Mouse (Mus musculus) limb, embryonic 11.5 days (tissue): ENCODE data around the gene Rinl. TPM values are rescaled to one million over a fixed set of nuclear protein-coding genes. Genes with fewer than 3 reads are reported as not detected.

Source experiments
- ATAC-seq: fragments of 200-750 bp; cut with Nextera tagmentation; 2 replicates; pipeline ENCODE4 v1.8.0; 2017; ENCODE audit warnings: low read depth; ENCODE audit not compliant: insufficient number of reproducible peaks, low FRiP score, low TSS enrichment
- DNase-seq: peaks from one replicate; pipeline ENCODE4 v3.0.0-alpha.2; 2015; ENCODE audit warnings: low spot score
- H3K27ac ChIP-seq: fragments of 300-500 bp; sonication (generic); replicated peaks from 2 replicates; pipeline ENCODE4 v1.5.1; 2014; ENCODE audit warnings: low read depth, mild to moderate bottlenecking, low read length
- H3K27me3 ChIP-seq: fragments of 300-500 bp; sonication (generic); 2 replicates; pipeline ENCODE4 v1.6.1; 2014; ENCODE audit warnings: mild to moderate bottlenecking, low read length, mixed read lengths; ENCODE audit not compliant: control insufficient read depth, insufficient read depth
- H3K36me3 ChIP-seq: fragments of 300-500 bp; sonication (generic); 2 replicates; pipeline ENCODE4 v1.6.1; 2014; ENCODE audit warnings: mild to moderate bottlenecking, low read length, moderate library complexity, mixed read lengths; ENCODE audit not compliant: control insufficient read depth, insufficient read depth
- H3K4me1 ChIP-seq: fragments of 300-500 bp; sonication (generic); 2 replicates; pipeline ENCODE4 v1.6.1; 2014; ENCODE audit warnings: low read length, mixed read lengths; ENCODE audit not compliant: control insufficient read depth, insufficient read depth
- H3K4me2 ChIP-seq: fragments of 300-500 bp; sonication (generic); 2 replicates; pipeline ENCODE4 v1.6.1; 2014; ENCODE audit warnings: low read depth, mild to moderate bottlenecking, moderate library complexity; ENCODE audit not compliant: severe bottlenecking
- H3K4me3 ChIP-seq: fragments of 300-500 bp; sonication (generic); 2 replicates; pipeline ENCODE4 v1.5.1; 2014; ENCODE audit warnings: low read depth, low read length
- H3K9ac ChIP-seq: fragments of 300-500 bp; sonication (generic); 2 replicates; pipeline ENCODE4 v1.6.1; 2014; ENCODE audit warnings: mild to moderate bottlenecking, low read length
- H3K9me3 ChIP-seq: fragments of 300-500 bp; sonication (generic); 2 replicates; pipeline ENCODE4 v1.6.1; 2016; ENCODE audit warnings: low read length; ENCODE audit not compliant: control insufficient read depth
- WGBS: fragments of 180-500 bp; shearing (Covaris S2); extraction: QIAGEN DNeasy Blood & Tissue Kit; methylation state at CpG from one replicate; pipeline ENCODE4 v1.1.7; 2014; 5-methylcytosine and 5-hydroxymethylcytosine counted together
- polyA plus RNA-seq: library from polyadenylated mRNA; unstranded; fragments of >200 nt; fragmentation: Nextera tagmentation; extraction: Ambion mirVana; gene quantifications from 2 replicates; pipeline ENCODE4 v1.2.1, GENCODE M21; 2014

Gene Rinl
- polyA plus RNA-seq, 1 experiment from 2014 or later, result 3.2 TPM

DNA sequence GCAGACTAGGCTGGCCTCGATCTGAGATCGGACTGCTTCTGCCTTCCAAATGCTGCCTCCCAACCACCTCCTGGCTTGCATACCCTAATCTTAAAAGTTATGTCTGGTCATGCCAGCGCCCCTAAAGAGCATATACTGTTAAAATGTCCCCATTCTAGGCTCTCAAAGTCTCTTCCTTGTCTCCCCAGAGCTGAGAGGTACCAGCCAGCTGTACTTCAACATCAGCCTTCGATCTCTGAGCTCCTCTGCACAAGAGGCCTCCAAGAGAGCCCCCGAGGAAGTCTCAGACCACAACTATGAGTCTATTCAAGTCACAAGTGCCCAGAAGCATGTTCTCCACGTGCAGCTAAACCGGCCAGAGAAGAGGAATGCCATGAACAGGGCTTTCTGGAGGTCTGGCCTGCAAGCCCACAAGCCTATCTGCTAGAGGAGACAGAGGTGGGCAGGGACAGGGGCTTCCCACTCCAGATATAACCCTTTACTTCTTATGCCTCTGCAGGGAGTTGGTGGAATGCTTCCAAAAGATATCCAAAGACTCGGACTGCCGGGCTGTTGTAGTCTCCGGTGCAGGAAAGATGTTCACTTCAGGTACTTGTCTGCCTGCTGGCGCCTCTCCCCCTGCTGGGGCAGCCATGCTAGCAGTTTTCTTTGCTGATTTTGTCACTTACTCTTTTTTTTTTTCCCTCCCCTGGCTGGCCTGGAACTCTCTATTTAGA, 37.1 kb downstream of the Rinl start:
- Histone ChIP-seq H3K4me2 (peak overlapping the region; percentile 31), H3K27me3 (no peaks in the 10 kb centered on the region), H3K4me3 (peak overlapping the region; percentile 32), H3K36me3 (peaks cover 21% of the 10 kb centered on the region), H3K9ac (peak overlapping the region; percentile 59), H3K9me3 (no peaks in the 10 kb centered on the region; the same call in 1 of the 2 replicates), H3K4me1 (peaks cover 6% of the 10 kb centered on the region), H3K27ac (no peak overlapping the region; the same call in 1 of the 2 replicates)
- 71% methylated on average over 11 of the region's 11 CpGs for WGBS
- ATAC-seq, result no peak
- DNase-seq, result no peak

DNA sequence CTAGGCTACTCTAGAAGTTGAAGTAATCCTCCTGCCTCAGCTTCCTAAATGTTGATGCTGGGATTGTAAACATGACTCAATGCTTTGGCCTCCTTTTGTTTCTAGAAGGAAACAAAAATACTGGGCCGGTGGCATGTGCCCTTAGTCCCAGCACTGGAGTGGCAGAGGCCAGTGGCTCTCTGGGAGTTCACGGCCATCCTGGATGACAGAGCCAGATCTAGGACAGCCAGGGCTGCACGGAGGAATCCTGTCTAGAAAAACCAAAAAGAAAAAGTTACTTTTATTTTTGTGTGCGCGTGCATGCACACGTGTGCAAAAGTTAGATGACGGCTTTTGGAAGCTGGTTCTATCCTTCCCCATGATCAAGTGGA, 37.6 kb downstream of the Rinl start:
- Histone ChIP-seq H3K9ac (no peak overlapping the region), H3K36me3 (peaks cover 16% of the 10 kb centered on the region), H3K4me3 (no peak overlapping the region), H3K4me2 (no peak overlapping the region), H3K9me3 (no peaks in the 10 kb centered on the region; the same call in 1 of the 2 replicates), H3K27ac (no peak overlapping the region), H3K4me1 (peaks cover 6% of the 10 kb centered on the region), H3K27me3 (no peaks in the 10 kb centered on the region)
- ATAC-seq (no peak), DNase-seq (no peak)
- 94% methylated on average over 7 of the region's 7 CpGs for WGBS

DNA sequence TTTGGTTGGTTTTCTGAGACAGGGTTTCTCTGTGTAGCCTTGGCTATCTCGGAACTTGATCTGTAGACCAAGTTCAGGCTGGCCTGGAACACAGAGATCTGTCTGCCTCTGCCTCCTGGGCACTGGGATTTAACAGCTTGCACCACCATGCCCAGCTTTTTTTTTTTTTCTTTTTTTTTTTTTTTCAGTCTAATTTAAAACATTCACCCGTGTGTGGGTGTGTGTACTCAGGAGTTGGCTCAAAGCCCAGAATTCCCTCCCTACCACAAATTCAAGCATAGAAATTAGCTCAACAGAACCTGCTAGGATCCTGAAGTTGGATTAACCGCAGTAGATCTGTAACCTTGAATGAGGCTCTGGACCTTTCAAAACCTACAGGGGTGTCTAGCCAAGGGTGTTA, 38.6 kb downstream of the Rinl start:
- Histone ChIP-seq H3K4me3 (no peak overlapping the region), H3K9me3 (no peaks in the 10 kb centered on the region; the same call in 1 of the 2 replicates), H3K27ac (no peak overlapping the region), H3K27me3 (no peaks in the 10 kb centered on the region), H3K4me1 (peaks cover 6% of the 10 kb centered on the region), H3K36me3 (peaks cover 14% of the 10 kb centered on the region; the same call in 1 of the 2 replicates), H3K4me2 (no peak overlapping the region), H3K9ac (no peak overlapping the region)
- ATAC-seq (no peak), DNase-seq (no peak)
- WGBS, result 85% methylated on average over 3 of the region's 3 CpGs

DNA sequence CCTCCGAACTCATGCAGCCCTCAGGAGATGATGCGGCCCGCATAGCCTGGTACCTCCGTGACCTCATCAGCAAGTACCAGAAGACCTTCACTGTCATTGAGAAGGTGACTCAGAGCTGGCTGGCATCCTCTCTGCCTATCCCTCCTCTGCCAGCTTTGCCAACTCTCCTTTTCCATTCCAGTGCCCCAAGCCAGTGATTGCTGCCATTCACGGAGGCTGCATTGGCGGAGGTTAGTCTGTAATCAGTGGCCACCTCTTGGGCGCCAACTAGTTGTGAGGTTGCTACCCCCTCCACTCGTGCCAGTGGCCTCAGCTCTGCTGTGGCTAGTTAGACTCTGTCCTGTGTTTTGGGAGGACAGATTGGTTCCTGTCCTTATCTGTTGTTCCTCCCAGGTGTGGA, 41.1 kb downstream of the Rinl start:
- no peak for DNase-seq
- Histone ChIP-seq H3K27ac (no peak overlapping the region), H3K9ac (no peak overlapping the region), H3K4me1 (peaks cover 4% of the 10 kb centered on the region), H3K9me3 (no peaks in the 10 kb centered on the region; the same call in 1 of the 2 replicates), H3K4me2 (no peak overlapping the region), H3K27me3 (no peaks in the 10 kb centered on the region), H3K4me3 (no peak overlapping the region), H3K36me3 (peaks cover 12% of the 10 kb centered on the region; the same call in 1 of the 2 replicates)
- 95% methylated on average over 8 of the region's 8 CpGs for WGBS
- ATAC-seq, result no peak

DNA sequence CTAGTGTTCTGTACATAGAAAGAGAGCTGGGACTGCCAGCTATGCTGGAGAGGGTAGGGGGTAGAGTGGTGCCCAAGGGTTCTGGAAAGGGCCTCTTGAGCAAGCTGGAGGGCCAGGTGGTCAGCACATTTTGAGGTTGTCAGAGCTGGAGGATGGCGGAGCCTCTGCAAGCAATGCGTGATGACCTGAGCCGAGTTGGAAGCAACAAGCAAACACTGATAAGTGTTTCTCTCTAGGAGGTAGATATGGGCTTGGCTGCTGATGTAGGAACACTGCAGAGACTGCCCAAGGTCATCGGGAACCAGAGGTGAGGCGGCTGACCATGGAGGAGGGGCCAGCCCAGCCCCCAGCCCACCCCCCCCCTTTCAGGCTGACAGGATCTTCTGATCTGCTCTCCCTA, 42.2 kb downstream of the Rinl start:
- H3K36me3 ChIP-seq, result peaks cover 12% of the 10 kb centered on the region; the same call in 1 of the 2 replicates
- ATAC-seq (no peak), DNase-seq (no peak)
- WGBS, result 94% methylated on average over 5 of the region's 5 CpGs
- H3K4me1 ChIP-seq, result peaks cover under 1% of the 10 kb centered on the region; the same call in 1 of the 2 replicates
- H3K27ac ChIP-seq, result no peak overlapping the region
- H3K9ac ChIP-seq, result no peak overlapping the region
- no peak overlapping the region for H3K4me2 ChIP-seq
- no peaks in the 10 kb centered on the region; the same call in 1 of the 2 replicates for H3K9me3 ChIP-seq
- no peak overlapping the region for H3K4me3 ChIP-seq
- H3K27me3 ChIP-seq, result no peaks in the 10 kb centered on the region

DNA sequence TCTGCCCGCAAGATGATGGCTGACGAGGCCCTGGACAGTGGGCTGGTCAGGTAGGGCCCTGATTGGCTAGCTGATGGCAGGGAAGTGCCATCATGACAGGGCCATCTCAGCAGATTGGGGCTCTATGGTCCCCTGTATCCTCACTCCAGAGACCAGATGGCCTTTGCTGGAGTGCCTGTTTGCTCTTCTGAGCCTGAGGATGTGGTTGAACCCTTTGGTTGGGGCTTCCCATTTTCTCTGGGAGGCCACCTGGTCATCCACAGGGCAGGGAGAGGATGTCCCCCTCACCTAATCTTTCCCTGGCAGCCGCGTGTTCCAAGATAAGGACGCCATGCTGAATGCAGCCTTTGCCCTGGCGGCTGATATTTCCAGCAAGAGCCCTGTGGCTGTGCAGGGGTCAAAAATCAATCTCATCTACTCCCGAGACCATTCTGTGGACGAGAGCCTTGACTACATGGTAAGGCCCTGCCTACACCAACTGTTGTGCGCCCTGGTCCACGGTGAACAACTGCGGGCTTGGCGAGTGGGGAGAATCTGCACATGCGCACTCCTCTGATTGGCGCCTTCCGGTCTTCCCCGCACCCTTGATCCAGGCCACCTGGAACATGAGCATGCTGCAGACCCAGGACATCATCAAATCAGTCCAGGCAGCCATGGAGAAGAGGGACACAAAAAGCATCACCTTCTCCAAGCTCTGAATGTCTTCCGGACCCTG, 42.8 kb downstream of the Rinl start:
- Histone ChIP-seq H3K27me3 (no peaks in the 10 kb centered on the region), H3K4me2 (no peak overlapping the region), H3K4me1 (no peaks in the 10 kb centered on the region), H3K27ac (no peak overlapping the region), H3K9ac (no peak overlapping the region), H3K36me3 (peaks cover 12% of the 10 kb centered on the region; the same call in 1 of the 2 replicates), H3K4me3 (no peak overlapping the region), H3K9me3 (no peaks in the 10 kb centered on the region; the same call in 1 of the 2 replicates)
- DNase-seq, result no peak
- WGBS, result 91% methylated on average over 17 of the region's 17 CpGs
- no peak for ATAC-seq

DNA sequence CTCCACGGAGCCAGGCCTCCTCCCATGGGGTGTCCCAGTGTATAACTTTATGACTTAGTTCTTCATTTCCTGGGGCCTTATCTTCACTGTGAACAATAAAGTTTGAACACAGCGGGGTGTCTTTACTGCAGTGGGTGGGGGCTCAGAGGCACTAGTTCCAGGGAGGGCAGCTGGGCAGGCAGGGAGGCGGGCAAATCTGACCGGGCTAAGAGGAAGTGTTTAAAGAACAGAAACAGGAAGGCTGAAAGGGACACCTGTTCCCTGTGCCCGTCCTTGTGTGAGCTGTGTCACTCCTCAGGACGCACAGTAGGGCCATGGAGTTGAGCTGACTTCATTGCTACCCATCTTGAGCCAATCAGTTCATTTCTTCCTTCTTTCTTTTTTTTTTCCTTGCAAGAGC, 43.4 kb downstream of the Rinl start:
- Histone ChIP-seq H3K9ac (no peak overlapping the region), H3K9me3 (no peaks in the 10 kb centered on the region; the same call in 1 of the 2 replicates), H3K36me3 (peaks cover 12% of the 10 kb centered on the region; the same call in 1 of the 2 replicates), H3K4me2 (no peak overlapping the region), H3K27ac (no peak overlapping the region), H3K4me1 (no peaks in the 10 kb centered on the region), H3K27me3 (no peaks in the 10 kb centered on the region), H3K4me3 (no peak overlapping the region)
- ATAC-seq (no peak), DNase-seq (no peak)
- 67% methylated on average over 6 of the region's 6 CpGs for WGBS

DNA sequence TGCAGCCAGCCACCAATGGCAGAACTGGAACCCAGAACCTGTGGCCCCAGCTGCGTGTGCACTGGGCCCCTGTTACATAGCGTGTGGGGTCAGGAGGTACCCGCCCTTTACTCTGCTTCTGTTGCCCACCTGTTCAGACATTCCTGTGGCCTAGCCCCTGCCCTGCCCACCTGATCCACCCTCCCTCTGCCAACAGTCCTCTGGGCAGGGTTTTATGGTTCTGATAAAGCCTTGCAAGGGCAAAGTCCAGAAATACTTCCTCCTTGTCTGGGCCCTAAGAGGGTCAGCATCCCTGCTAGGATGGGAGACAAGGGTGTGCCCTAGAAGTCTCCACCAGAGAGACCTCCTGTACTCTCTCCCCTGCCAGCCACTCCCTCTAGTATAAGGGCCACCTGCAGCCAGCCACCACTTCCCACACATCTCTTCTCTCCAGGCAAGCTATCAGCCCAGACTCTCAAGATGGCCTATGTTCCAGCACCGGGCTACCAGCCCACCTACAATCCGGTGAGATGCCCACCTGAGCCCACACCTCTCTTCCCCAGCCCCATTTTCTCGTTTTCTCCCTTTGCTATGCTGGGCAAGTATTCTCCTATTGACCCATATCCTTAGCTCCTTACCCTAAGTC, 45.1 kb downstream of the Rinl start, which contains the start of gene Lgals4:
Lgals4 (plus strand) TSS at position 132 of the 625 bp plus-strand sequence.
- peaks cover 12% of the 10 kb centered on the region; the same call in 1 of the 2 replicates for H3K36me3 ChIP-seq
- ATAC-seq, result no peak

More for the DNA sequence above, 45.1 kb downstream of the Rinl start, which contains the start of gene Lgals4:
- H3K27ac ChIP-seq, result no peak within 1 kb of the TSS
- DNase-seq, result no peak
- H3K27me3 ChIP-seq, result no peaks in the 10 kb centered on the region
- H3K9me3 ChIP-seq, result no peaks in the 10 kb centered on the region; the same call in 1 of the 2 replicates
- no peak within 1 kb of the TSS for H3K4me3 ChIP-seq
- H3K4me1 ChIP-seq, result no peaks in the 10 kb centered on the region
- no peak within 1 kb of the TSS for H3K4me2 ChIP-seq
- 78% methylated on average over 6 of the region's 6 CpGs for WGBS
- H3K9ac ChIP-seq, result no peak within 1 kb of the TSS
